Mouse (Mus musculus) CD4-positive, CD25-positive, alpha-beta regulatory T cell, adult 4 months (primary cell): ENCODE measurements around the gene Chrnb1. TPM values are rescaled to one million over a fixed set of nuclear protein-coding genes. Genes with fewer than 3 reads are reported as not detected.

ENCODE experiments used
- ATAC-seq: one replicate; pipeline ENCODE4 v1.8.0; 2017
- polyA plus RNA-seq, 2 experiments: library from polyadenylated mRNA; unstranded; fragments of 100-300 nt; shearing (Covaris generic); gene quantifications; one replicate each; pipeline ENCODE4 v1.2.1; 2017

Gene Chrnb1
- polyA plus RNA-seq, 2 experiments from 2014 or later: 2.9 to 4.5 TPM

- peak; percentile 67 for ATAC-seq
Measured at GRCm38 (mm10) chr11:69803786-69804651, 8.3 kb upstream of the Chrnb1 start.

GRCm38 (mm10) chr11:69803328-69803727, 7.6 kb upstream of the Chrnb1 start:
- ATAC-seq: no peak

- peak; percentile 54 for ATAC-seq
Measured at GRCm38 (mm10) chr11:69802648-69803105, 6.9 kb upstream of the Chrnb1 start.

GRCm38 (mm10) chr11:69801379-69801977, 5.7 kb upstream of the Chrnb1 start, which contains the start of gene Fgf11:
Gene Fgf11, minus strand, starts transcription at chr11:69801857.
- no peak for ATAC-seq

- no peak for ATAC-seq
Measured at GRCm38 (mm10) chr11:69800392-69801197, 4.9 kb upstream of the Chrnb1 start.

GRCm38 (mm10) chr11:69800138-69800391, 4.3 kb upstream of the Chrnb1 start:
- no peak for ATAC-seq

GRCm38 (mm10) chr11:69799394-69800137, 3.8 kb upstream of the Chrnb1 start:
- no peak for ATAC-seq

- no peak for ATAC-seq
Measured at GRCm38 (mm10) chr11:69797924-69798323, 2.2 kb upstream of the Chrnb1 start.

- ATAC-seq: no peak
Measured at GRCm38 (mm10) chr11:69795983-69796435, 266 bp upstream of the Chrnb1 start.

- no peak for ATAC-seq
Measured at GRCm38 (mm10) chr11:69793429-69793828, 2.3 kb downstream of the Chrnb1 start.

GRCm38 (mm10) chr11:69791420-69791819, 4.3 kb downstream of the Chrnb1 start:
- ATAC-seq: no peak

- no peak for ATAC-seq
Measured at GRCm38 (mm10) chr11:69789431-69789830, 6.3 kb downstream of the Chrnb1 start.

GRCm38 (mm10) chr11:69787306-69787705, 8.4 kb downstream of the Chrnb1 start:
- ATAC-seq: no peak

GRCm38 (mm10) chr11:69784793-69785272, 10.9 kb downstream of the Chrnb1 start:
- no peak for ATAC-seq

GRCm38 (mm10) chr11:69781828-69782227, 13.9 kb downstream of the Chrnb1 start:
- no peak for ATAC-seq

GRCm38 (mm10) chr11:69778985-69779384, 16.8 kb downstream of the Chrnb1 start:
- ATAC-seq: no peak

- no peak for ATAC-seq
Measured at GRCm38 (mm10) chr11:69778258-69778982, 17.3 kb downstream of the Chrnb1 start.

- ATAC-seq: no peak
Measured at GRCm38 (mm10) chr11:69777504-69778257, 18.1 kb downstream of the Chrnb1 start.

GRCm38 (mm10) chr11:69776488-69776887, 19.3 kb downstream of the Chrnb1 start:
- no peak for ATAC-seq

- ATAC-seq: no peak
Measured at GRCm38 (mm10) chr11:69775716-69776115, 20.0 kb downstream of the Chrnb1 start.

GRCm38 (mm10) chr11:69774961-69775360, 20.8 kb downstream of the Chrnb1 start:
- ATAC-seq: no peak
